Mouse (Mus musculus) lung, postnatal 10 days (tissue): Measurements from ENCODE around the gene Psg29.

Experiments
- DNase-seq: peaks from one replicate; pipeline ENCODE4 v3.0.0; 2021

Gene Psg29

DNA sequence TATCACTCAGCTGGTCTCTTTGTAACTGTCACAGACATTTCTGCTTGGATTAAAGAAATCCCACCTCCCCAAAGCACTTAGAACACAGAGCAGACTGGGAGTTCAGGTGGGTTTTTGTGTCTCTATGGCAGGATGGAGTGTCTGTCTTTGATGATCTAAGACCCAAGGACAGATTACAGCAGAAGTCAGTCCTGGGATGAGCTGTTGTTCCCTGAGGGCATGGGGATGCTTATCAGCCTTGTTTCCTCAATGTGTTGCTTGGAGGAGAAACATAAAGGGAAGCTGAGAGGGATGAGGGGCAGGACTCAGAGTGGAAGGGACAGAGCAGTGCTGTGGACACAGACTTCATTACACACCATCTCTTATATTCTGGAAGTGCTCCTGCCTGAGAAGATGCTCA lies at the start of gene Psg29:
Gene Psg29 (plus strand): TSS at position 301 of the 400 bp plus-strand sequence.
- no peak for DNase-seq

DNA sequence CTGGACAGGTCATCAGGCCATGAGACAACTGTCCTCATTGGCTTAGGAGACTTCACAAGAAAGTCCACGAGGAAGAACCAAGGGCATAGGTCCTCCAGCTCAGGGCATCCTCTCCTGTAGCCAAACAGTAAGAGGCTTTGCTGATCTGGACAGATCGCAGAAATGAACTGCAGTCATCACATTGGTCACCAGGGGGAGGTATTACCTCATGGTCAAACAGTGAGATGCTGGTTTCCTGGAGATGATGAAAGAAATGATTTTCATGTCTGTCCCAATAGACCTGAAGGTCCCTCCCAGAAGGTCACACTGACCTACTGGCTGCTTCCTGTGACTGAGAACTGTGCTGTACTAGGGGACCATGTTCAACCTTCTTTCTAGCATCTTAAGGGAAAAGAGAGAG lies 47.6 kb upstream of the Psg29 start:
- peak; percentile 39 for DNase-seq

DNA sequence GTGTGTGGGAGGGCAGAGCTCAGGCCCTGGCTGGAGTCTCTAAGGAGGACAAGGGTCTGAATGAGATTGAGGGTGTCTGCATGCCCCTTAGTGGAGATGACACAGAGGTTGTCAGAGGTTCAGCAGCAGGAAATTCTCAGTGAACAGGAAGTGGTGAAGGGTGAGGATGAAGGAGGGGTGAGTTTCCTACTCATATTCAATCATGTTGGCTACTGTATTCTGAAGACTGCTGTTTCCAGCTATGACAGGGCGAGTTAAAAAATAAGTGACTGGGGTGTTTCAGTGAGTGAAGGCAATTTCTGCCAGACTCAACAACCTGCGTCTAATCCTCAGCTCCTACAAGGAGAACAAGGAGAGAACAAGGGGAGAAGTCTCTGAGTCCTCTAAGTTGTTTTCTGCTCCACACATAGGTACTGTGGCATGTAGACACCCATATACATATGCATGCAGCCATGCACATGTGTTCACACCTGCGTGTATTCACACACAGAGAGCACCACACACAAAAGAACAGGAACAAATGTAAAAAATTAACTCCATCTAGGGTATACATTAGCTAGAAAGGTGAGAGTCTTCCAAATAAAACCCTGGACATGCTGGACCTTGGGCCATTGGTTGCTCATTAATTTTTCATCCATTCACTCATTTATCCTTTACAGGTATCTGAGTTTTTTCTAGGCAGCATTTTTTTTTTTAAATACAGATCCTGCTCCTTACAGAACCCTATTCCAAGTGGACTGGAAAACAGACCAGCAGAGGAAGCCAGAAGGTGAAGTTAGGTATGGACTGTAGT lies 46.2 kb upstream of the Psg29 start:
- no peak for DNase-seq

DNA sequence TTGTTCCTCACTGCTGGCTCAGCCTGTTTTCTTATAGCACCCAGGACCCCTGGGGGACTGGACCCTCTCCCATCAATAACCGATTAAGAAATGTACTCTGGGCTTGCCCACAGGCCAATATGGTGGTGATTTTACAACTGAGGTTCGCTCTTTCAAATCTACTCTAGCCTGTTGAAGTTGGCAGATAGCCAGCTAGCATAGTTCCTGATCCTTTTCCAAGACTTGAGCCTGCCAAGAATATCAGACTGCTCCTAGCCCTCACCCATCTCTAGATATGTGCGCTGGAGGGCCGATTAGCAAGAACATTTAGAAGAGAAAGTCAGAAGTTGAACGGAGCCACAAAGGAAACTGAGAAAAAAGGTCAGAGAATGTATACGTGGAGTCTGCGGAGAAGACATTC lies 44.3 kb upstream of the Psg29 start:
- DNase-seq, result peak; percentile 23

DNA sequence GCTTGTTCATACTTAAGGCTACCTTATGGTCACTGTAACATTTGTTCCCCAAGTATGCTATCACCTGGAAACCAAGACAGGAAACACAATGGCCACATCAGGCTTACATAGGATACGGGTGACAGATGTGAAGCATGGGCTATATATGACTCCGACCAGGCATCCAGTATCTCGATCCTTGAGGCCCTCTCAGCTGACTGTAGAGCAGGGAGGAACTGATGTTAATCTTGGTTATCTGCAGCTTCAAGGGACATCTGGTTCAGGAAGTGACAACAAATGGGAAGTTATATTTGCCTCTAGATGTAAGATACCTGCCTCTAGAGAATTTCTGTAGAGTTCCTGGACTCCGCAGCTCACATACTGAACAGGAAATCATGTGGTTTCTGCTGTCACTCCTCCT lies 31.4 kb upstream of the Psg29 start:
- no peak for DNase-seq

DNA sequence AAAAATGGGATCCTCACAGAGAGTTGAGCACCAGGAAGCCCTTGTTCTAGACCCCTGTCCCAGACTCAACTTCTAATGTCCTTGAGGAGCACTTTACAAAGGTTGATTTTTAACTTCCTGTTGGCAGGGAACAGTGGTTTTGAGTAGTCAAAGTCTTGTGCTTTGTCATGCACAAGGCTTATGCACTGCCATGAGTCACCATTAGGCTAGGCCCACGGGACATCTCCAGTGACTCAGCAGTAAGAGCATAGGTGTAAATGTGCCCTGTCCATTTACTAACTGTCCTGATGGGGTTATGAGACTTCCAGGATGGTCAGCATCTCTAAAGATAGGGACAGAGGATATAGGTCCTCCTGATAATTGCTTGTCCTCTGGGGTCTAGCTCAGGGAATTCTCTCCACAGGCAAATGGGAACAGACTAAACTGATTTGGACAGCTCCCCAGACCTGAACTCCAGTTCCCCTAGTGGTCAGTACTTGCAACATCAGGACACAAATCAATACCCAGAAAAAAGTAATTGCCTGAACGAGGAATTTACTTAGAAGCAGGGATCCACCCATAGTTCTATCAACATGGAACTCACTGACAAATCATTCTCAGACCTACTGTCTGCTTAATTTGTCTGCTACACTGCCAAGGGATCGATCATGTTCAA lies 2.4 kb downstream of the Psg29 start:
- DNase-seq, result no peak
